In genomic region chr11:119047261-119048132, GRCm38 (mm10) we compare ENCODE assay signal across 1 mouse cellular context.
A peak's percentile ranks its signal among the peaks of the same experiment; 100 is the strongest.
TF ChIP-seq lines count a peak whose summit lies in the region.

No protein-coding gene starts in this region.

TF ChIP-seq in CH12.LX, 34 proteins besides CTCF, POLR2A, EP300 and RAD21 (continued from another document):
- TF ChIP-seq ELF1 (IDR thresholded peaks at IDR 0.05; ENCODE audit: low read depth, low read length): peak; percentile 42
- 0 out of 2 replicates have a peak, but pooled peaks have one; percentile 12 for TF ChIP-seq SIN3A (IDR thresholded peaks at IDR 0.05; ENCODE audit: low read length)
TF ChIP-seq in CH12.LX: peak in this region for 9.
